Mouse (Mus musculus) neural tube, embryonic 12.5 days (tissue): ENCODE results near the gene Dnajc13. TPM values are rescaled to one million over a fixed set of nuclear protein-coding genes. Genes with fewer than 3 reads are reported as not detected.

ENCODE experiments used
- ATAC-seq: fragments of 200-750 bp; cut with Nextera tagmentation; 2 replicates; pipeline ENCODE4 v1.8.0; 2017; ENCODE audit warnings: low read depth, mild to moderate bottlenecking, moderate TSS enrichment, moderate library complexity; ENCODE audit not compliant: low FRiP score
- H3K27ac ChIP-seq: fragments of 300-500 bp; sonication (generic); 2 replicates; pipeline ENCODE4 v1.5.1; 2016
- H3K27me3 ChIP-seq: fragments of 300-500 bp; sonication (generic); replicated peaks from 2 replicates; pipeline ENCODE4 v1.6.1; 2016; ENCODE audit warnings: mild to moderate bottlenecking
- H3K36me3 ChIP-seq: fragments of 300-500 bp; sonication (generic); 2 replicates; pipeline ENCODE4 v1.6.1; 2016; ENCODE audit warnings: mild to moderate bottlenecking
- H3K4me1 ChIP-seq: fragments of 300-500 bp; sonication (generic); 2 replicates; pipeline ENCODE4 v1.6.1; 2016
- H3K4me2 ChIP-seq: fragments of 300-500 bp; sonication (generic); replicated peaks from 2 replicates; pipeline ENCODE4 v1.6.1; 2016; ENCODE audit warnings: mild to moderate bottlenecking
- H3K4me3 ChIP-seq: fragments of 300-500 bp; sonication (generic); 2 replicates; pipeline ENCODE4 v1.5.1; 2016
- H3K9ac ChIP-seq: fragments of 300-500 bp; sonication (generic); 2 replicates; pipeline ENCODE4 v1.6.1; 2016; ENCODE audit warnings: mild to moderate bottlenecking
- H3K9me3 ChIP-seq: fragments of 300-500 bp; sonication (generic); 2 replicates; pipeline ENCODE4 v1.6.1; 2016; ENCODE audit warnings: mild to moderate bottlenecking
- WGBS: fragments of 180-500 bp; shearing (Covaris S2); methylation state at CpG from one replicate; pipeline ENCODE4 v1.1.7; 2016; 5-methylcytosine and 5-hydroxymethylcytosine counted together
- polyA plus RNA-seq: library from polyadenylated mRNA; unstranded; fragments of >200 nt; fragmentation: Nextera tagmentation; extraction: Ambion mirVana; gene quantifications from 2 replicates; pipeline ENCODE4 v1.2.1, GENCODE M21; 2016

Dnajc13 gene
- polyA plus RNA-seq, 1 experiment from 2014 or later: 20.0 TPM

DNA sequence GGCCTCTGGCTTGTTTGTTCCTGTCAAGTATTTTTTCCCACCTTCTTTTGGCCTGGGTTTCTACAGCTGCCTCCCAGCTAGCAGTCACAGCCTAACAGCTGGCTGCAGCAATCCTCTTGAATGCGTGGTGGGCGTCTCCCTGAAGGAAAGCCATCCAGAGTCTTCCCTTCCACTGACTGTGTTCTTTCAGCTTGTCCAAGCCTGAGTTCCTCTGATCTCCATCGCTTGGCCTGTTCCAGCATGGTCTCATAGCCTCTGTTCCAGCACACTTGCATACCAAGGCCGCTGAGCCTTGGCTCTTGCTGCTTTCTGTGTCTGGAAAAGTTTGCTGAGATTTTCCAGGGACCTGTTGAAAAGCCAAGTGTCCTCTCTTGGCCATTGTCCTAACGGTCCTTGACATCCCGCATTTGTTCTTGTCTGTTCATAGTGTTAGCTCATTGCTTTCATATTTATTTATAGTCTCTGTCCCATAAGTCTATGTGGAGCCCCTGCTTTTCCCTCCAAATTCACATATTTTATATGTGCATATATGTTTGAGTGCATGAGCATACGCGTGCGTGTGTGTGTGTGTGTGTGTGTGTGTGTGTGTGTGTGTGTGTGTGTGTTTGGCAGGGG lies 132.5 kb downstream of the Dnajc13 start:
- H3K4me3 ChIP-seq: no peak overlapping the region
- H3K4me2 ChIP-seq: no peak overlapping the region
- no peaks in the 10 kb centered on the region for H3K36me3 ChIP-seq
- ATAC-seq: no peak
- 88% methylated on average over 9 of the region's 9 CpGs for WGBS
- H3K9ac ChIP-seq: no peak overlapping the region
- H3K4me1 ChIP-seq: no peaks in the 10 kb centered on the region
- no peak overlapping the region for H3K27ac ChIP-seq
- H3K9me3 ChIP-seq: no peaks in the 10 kb centered on the region
- H3K27me3 ChIP-seq: no peaks in the 10 kb centered on the region

DNA sequence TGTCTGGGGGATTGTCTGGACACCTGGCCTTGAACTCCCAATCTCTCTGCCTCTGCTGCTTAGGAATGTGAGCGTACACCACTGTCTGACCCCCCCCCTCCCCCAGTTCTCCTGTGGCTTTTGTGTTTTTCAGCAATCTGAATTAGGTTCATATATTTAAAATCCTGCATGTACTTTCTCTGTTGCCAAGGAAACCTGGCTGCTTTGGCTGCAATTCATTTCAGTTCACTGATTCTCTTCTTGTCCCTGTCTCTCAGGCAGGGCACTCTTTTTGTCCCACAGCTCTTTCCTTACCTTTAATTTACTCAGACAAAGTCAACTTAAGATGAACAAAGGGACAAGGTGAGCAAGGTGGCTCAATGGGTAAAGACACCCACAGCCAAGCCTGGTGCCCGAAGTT lies 134.6 kb downstream of the Dnajc13 start:
- no peak for ATAC-seq
- Histone ChIP-seq H3K9ac (no peak overlapping the region), H3K4me1 (peaks cover 13% of the 10 kb centered on the region), H3K36me3 (no peaks in the 10 kb centered on the region), H3K9me3 (no peaks in the 10 kb centered on the region), H3K27ac (no peak overlapping the region), H3K4me2 (no peak overlapping the region), H3K4me3 (no peak overlapping the region), H3K27me3 (no peaks in the 10 kb centered on the region)
- WGBS: 51% methylated on average over 2 of the region's 2 CpGs

DNA sequence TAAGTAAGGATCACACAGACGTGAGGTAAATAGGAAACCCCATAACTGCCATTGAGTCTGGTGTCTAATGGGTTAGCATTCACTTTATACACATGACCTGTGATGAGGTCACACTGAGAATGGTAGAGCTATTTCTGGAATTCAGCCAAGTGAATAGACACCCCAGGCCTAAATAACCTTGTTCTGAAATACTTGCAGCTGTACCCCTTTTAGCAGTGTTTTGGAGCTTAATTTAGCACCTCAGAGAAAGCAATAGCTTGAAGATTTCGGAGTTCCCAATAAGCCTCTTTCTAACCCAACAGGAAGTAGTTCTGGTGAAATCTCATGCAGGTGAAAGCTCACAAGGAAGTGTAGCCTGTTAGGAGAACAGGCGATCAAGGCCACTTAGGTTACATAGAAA lies 135.9 kb downstream of the Dnajc13 start, which contains the start of gene Ackr4:
TSS of gene Ackr4 (minus strand) at position 101 of the 400 bp plus-strand sequence.
- no peaks in the 10 kb centered on the region for H3K27me3 ChIP-seq
- H3K4me2 ChIP-seq: no peak within 1 kb of the TSS
- no peak within 1 kb of the TSS for H3K27ac ChIP-seq
- 78% methylated on average over 3 of the region's 3 CpGs for WGBS
- no peak within 1 kb of the TSS for H3K4me3 ChIP-seq
- no peak within 1 kb of the TSS for H3K9ac ChIP-seq
- no peaks in the 10 kb centered on the region for H3K36me3 ChIP-seq
- ATAC-seq: no peak
- H3K9me3 ChIP-seq: no peaks in the 10 kb centered on the region
- H3K4me1 ChIP-seq: peaks cover 15% of the 10 kb centered on the region

DNA sequence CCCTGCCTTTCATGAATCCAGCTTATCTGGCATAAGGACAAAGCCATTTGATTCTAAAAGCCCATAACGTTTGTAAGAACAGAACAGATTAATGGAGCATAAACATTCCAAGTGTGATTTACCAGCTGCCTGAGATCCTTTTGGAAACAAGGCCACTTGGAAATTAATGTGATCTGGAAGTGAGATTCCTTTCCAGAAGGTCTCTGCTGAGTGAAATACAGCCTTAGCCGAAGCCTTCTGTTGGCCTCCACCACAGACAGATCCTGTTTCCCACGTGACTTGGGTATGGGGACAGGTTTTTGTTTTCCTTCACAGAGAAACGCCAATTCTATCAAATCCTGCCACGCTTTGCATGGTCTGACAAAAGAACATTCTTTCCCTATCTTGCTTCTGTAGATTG lies 139.1 kb downstream of the Dnajc13 start:
- no peak for ATAC-seq
- Histone ChIP-seq H3K36me3 (no peaks in the 10 kb centered on the region), H3K9me3 (no peaks in the 10 kb centered on the region), H3K9ac (no peak overlapping the region), H3K4me1 (peaks cover 15% of the 10 kb centered on the region), H3K4me3 (no peak overlapping the region), H3K27me3 (no peaks in the 10 kb centered on the region), H3K27ac (peak overlapping the region; percentile 15; the same call in 1 of the 2 replicates), H3K4me2 (no peak overlapping the region)
- WGBS: 27% methylated on average over 5 of the region's 5 CpGs

DNA sequence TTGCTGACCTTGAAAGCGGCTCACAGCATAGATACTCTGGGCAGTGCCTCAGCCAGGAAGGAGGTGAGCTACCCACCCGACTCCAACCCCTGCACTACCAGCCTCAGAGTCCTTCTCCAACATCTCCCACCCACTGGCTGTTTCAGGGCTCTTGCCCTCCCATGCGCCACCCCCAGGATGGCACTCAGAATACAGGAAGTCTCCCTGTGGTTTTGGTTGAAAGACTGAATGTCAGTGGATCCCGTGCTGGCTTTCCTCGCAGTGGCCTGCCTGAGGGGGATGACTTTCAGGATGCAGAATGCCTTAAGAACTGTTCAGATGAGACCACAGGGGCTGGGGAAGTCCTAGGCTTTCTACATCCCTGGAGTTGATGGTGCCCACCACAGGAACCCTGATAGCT lies 139.6 kb downstream of the Dnajc13 start:
- 68% methylated on average over 5 of the region's 5 CpGs for WGBS
- no peak overlapping the region for H3K9ac ChIP-seq
- no peaks in the 10 kb centered on the region for H3K9me3 ChIP-seq
- H3K4me2 ChIP-seq: no peak overlapping the region
- no peak overlapping the region for H3K27ac ChIP-seq
- H3K4me1 ChIP-seq: peaks cover 15% of the 10 kb centered on the region
- no peaks in the 10 kb centered on the region for H3K27me3 ChIP-seq
- H3K4me3 ChIP-seq: no peak overlapping the region
- H3K36me3 ChIP-seq: no peaks in the 10 kb centered on the region
- ATAC-seq: no peak; the same call in 1 of the 2 replicates

DNA sequence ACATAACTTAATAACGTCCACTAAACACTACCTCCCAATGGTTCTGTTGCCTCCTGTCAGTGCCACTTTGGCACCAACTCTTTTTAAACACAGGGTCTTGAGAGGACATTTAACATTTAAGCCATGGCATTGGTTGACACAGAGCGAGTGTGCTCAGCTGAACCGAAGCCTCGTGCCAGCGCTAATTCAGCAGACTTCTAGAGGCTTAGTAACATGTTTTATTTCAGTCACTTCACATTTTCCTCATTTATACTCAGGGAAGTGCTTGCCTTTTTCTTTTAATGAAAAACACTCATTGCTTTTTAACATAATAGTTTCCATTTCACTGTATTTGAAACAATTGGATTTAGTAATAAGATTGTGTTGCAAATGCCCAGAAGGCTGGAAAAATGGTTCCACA lies 153.6 kb downstream of the Dnajc13 start:
- Histone ChIP-seq H3K4me3 (no peak overlapping the region), H3K27ac (no peak overlapping the region), H3K36me3 (no peaks in the 10 kb centered on the region), H3K9me3 (no peaks in the 10 kb centered on the region), H3K4me2 (no peak overlapping the region), H3K9ac (no peak overlapping the region), H3K27me3 (no peaks in the 10 kb centered on the region), H3K4me1 (no peaks in the 10 kb centered on the region)
- WGBS: 89% methylated on average over 5 of the region's 5 CpGs
- ATAC-seq: no peak

DNA sequence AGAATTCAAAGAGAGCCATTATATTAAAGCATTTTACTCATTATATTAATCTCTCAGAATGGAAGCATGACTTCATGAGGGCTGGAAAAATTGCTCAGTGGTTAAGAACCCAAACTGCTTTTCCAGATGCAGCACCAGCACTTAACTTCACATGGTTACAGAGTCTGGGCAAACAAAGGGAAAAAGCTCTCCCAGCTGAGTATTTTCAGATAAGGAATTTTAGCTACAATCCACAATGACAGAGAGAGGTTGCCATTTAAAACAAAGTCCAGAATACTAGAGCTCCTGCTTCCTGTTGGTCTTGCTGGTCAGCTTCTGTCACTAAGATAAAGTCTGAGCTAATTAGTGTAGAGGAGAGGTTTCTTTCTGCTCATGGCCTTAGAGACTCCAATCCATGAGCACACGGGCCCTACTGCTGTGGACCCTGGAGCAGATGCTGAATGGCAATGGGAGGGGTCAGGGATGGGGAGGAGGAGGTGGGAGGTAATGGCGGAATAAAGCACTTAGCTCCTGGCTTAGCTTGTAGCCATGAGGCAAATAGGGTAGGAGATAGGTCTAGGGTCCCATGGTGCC lies 154.1 kb downstream of the Dnajc13 start:
- H3K9me3 ChIP-seq: no peaks in the 10 kb centered on the region
- no peak overlapping the region for H3K9ac ChIP-seq
- no peak overlapping the region for H3K27ac ChIP-seq
- no peak overlapping the region for H3K4me2 ChIP-seq
- H3K27me3 ChIP-seq: no peaks in the 10 kb centered on the region
- no peaks in the 10 kb centered on the region for H3K36me3 ChIP-seq
- no peak for ATAC-seq
- no peaks in the 10 kb centered on the region for H3K4me1 ChIP-seq
- no peak overlapping the region for H3K4me3 ChIP-seq
- WGBS: 63% methylated on average over 2 of the region's 2 CpGs

DNA sequence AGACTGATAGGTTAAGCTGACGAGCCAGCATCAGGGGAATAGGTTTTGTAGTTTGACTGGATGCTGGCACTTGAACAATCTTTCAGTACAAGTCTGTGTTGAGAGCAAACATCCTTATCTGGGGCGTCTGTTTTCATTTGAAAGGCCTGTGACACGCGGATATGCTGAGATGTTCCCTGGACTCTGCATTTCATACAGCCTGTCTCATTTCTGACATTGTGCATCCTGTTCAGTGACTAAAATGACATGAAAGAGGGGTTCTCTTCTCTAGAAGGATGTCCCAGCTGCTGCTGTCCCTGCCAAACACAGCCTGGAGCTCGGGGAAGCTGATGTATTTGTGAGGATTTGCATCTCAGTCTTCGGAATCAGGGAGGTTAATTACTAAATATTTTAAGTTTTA lies 155.2 kb downstream of the Dnajc13 start:
- H3K9me3 ChIP-seq: no peaks in the 10 kb centered on the region
- H3K4me1 ChIP-seq: no peaks in the 10 kb centered on the region
- no peak overlapping the region for H3K9ac ChIP-seq
- no peak overlapping the region for H3K4me3 ChIP-seq
- no peak for ATAC-seq
- WGBS: 86% methylated on average over 6 of the region's 6 CpGs
- H3K4me2 ChIP-seq: no peak overlapping the region
- H3K27ac ChIP-seq: no peak overlapping the region
- no peaks in the 10 kb centered on the region for H3K27me3 ChIP-seq
- H3K36me3 ChIP-seq: no peaks in the 10 kb centered on the region

DNA sequence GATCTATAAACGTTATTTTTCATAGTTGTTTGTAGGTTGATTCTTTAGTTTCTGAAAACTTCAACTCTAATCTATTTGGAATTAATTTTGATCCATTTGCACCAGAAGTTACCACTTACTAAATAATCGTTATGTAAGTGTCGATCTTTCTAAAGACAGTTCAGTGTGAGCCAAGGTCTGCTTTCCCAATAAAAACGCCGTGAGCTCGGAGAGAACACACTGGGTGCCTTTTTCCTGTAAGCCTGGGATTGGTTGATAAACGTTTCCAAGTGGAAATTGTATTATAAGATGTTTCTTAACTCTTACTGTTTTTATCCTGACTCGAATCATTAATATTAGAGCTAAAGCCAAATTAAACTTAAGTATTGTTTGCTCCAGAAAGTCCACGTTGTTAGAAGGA lies 155.8 kb downstream of the Dnajc13 start:
- Histone ChIP-seq H3K4me3 (no peak overlapping the region), H3K9me3 (no peaks in the 10 kb centered on the region), H3K4me1 (no peaks in the 10 kb centered on the region), H3K27me3 (no peaks in the 10 kb centered on the region), H3K9ac (no peak overlapping the region), H3K4me2 (no peak overlapping the region), H3K36me3 (no peaks in the 10 kb centered on the region), H3K27ac (no peak overlapping the region)
- no peak for ATAC-seq
- WGBS: 86% methylated on average over 9 of the region's 9 CpGs

DNA sequence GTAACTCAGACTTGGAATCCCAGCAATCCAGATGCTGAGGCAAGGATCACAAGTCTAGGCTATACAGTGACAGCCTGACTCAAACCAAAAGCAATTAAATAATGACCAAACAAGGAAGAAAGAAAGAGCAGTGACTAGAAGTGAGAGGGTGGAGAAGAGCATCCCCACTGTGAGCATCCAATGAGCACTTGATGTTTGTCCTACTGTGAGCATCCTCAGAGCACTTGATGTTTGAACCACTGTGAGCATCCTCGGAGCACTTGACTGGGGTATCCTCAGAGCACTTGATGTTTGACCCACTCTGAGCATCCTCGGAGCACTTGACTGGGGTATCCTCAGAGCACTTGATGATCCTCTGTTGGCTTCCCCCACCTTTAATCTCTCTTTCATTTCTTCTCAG lies 157.7 kb downstream of the Dnajc13 start:
- Histone ChIP-seq H3K9me3 (no peaks in the 10 kb centered on the region), H3K27ac (no peak overlapping the region), H3K27me3 (no peaks in the 10 kb centered on the region), H3K9ac (no peak overlapping the region), H3K4me3 (no peak overlapping the region), H3K36me3 (no peaks in the 10 kb centered on the region), H3K4me2 (no peak overlapping the region), H3K4me1 (no peaks in the 10 kb centered on the region)
- ATAC-seq: no peak
- WGBS: 85% methylated on average over 2 of the region's 2 CpGs

DNA sequence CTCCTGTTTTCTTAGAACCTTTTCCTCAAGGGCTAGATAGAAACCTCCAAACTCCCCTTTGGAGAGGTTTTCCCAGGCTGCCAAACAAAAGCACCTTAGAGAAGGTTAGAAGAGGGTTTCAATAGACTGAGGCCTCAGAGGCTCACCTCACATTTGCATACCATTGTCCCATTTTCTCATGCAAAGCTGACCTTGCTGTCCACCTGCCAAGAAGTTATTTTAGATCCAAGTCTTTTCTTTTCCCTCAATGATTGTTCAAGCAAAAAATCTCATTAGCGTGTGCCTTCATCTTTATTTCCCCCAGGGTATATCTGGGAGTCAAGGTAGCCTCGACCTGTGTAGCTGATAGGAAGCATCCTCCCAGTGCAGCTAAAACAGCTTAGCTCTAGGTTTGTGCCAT lies 159.8 kb downstream of the Dnajc13 start:
- ATAC-seq: no peak
- 46% methylated on average over 2 of the region's 2 CpGs for WGBS
- no peak overlapping the region for H3K4me2 ChIP-seq

DNA sequence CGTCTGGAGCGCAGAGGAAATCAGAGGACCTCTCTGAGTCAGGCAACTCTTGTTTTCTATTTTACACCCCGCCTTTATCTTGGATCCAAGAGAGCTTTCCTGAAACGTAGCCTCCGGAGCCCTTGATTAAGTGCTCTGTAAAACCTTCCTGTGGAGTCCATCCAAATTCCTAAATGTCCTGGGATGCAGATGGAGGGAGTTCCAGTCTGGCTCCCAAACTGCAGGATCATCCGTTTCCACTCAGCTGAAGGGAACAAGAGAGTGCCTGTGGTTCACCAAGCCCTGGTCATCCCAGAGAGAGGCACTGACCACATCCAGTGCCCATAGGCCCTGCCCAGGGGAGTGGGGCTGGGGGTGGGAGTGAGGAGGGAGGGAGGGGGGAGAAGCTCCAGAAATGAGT lies 160.4 kb downstream of the Dnajc13 start:
- H3K27me3 ChIP-seq: no peaks in the 10 kb centered on the region
- no peaks in the 10 kb centered on the region for H3K4me1 ChIP-seq
- no peak overlapping the region for H3K4me2 ChIP-seq
- H3K36me3 ChIP-seq: no peaks in the 10 kb centered on the region
- H3K9ac ChIP-seq: no peak overlapping the region
- no peak overlapping the region for H3K4me3 ChIP-seq
- WGBS: 45% methylated on average over 6 of the region's 6 CpGs
- no peak overlapping the region for H3K27ac ChIP-seq
- no peak for ATAC-seq
- no peaks in the 10 kb centered on the region for H3K9me3 ChIP-seq

More for the DNA sequence above, 159.8 kb downstream of the Dnajc13 start:
- Histone ChIP-seq H3K27me3 (no peaks in the 10 kb centered on the region), H3K4me1 (no peaks in the 10 kb centered on the region), H3K36me3 (no peaks in the 10 kb centered on the region), H3K4me3 (no peak overlapping the region), H3K9ac (no peak overlapping the region), H3K27ac (no peak overlapping the region), H3K9me3 (no peaks in the 10 kb centered on the region)

DNA sequence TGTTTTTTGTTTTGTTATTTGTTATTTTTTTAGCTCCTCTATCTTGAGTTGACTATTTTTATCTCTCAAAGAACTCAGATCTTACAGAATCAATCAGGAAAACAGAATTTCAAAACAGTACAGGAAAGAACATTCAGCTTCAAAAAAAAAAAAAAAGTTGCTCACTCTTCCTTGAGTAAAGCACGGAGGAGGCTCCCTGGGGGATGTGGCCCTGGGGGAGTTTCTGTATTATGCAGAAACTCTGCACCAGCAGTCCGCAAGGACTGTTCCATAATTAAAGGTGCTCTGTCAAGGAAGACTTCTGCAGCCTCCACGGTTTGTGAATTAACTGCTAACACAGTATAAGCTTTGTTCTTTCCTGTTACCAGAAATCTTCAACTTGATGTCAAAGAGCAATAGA lies 161.3 kb downstream of the Dnajc13 start:
- WGBS: 29% methylated on average over 3 of the region's 3 CpGs

More for the DNA sequence above, 161.3 kb downstream of the Dnajc13 start:
- no peaks in the 10 kb centered on the region for H3K9me3 ChIP-seq
- no peak overlapping the region for H3K9ac ChIP-seq
- H3K27ac ChIP-seq: no peak overlapping the region
- H3K27me3 ChIP-seq: no peaks in the 10 kb centered on the region
- no peaks in the 10 kb centered on the region for H3K4me1 ChIP-seq
- ATAC-seq: no peak
- no peak overlapping the region for H3K4me3 ChIP-seq
- no peak overlapping the region for H3K4me2 ChIP-seq
- H3K36me3 ChIP-seq: no peaks in the 10 kb centered on the region
